Mouse (Mus musculus) liver, embryonic 14.5 days (tissue): ENCODE data around the gene Gm10037.

ENCODE experiments used
- CTCF ChIP-seq: IDR thresholded peaks from 2 replicates; pipeline ENCODE4 v1.5.1; 2016; ENCODE audit warnings: antibody characterized with exemption, low read depth, control low read depth
- EP300 ChIP-seq: IDR thresholded peaks from 2 replicates; pipeline ENCODE4 v1.6.1; 2016; ENCODE audit warnings: antibody characterized with exemption, low read depth

GRCm38 (mm10) chr13:67864764-67865350 is 34.0 kb downstream of the Gm10037 start:
- TF ChIP-seq EP300 = no peak
- no peak for TF ChIP-seq CTCF
